Comparison of ENCODE assay signal across 7 mouse cellular contexts in genomic region chr11:75619133-75619532, GRCm38 (mm10). TPM values are rescaled to one million over a fixed set of nuclear protein-coding genes. Genes with fewer than 3 reads are reported as not detected.
DNase-seq lines count a peak whose midpoint lies in the region; ATAC-seq and TF ChIP-seq lines count a peak whose summit lies in the region.

No protein-coding gene starts in this region.

- 80% methylated on average over 5 of the region's 5 CpGs for WGBS in kidney, postnatal 0 days
- WGBS in limb, embryonic 10.5 days = 82% methylated on average over 5 of the region's 5 CpGs

- peak; percentile 58 for TF ChIP-seq CTCF in kidney, postnatal 0 days (IDR thresholded peaks at IDR 0.05; ENCODE audit: low read depth)
- TF ChIP-seq CTCF in CH12.LX (conservative IDR thresholded peaks at IDR 0.05 in 1 of 2, IDR thresholded peaks at IDR 0.05 in 1 of 2; ENCODE audit: low read depth in 2 of 2, low read length in 2 of 2) = peak; percentile 34 to 61; a peak in 3 of 4 replicates

- H3K79me2 ChIP-seq in CH12.LX (replicated peaks; ENCODE audit: control insufficient read depth, extremely low read depth, insufficient read depth, poor library complexity, severe bottlenecking) = no peaks in the 10 kb centered on the region

- H3K4me3 ChIP-seq in kidney, postnatal 0 days (replicated peaks; ENCODE audit: low read depth, low read length) = no peak overlapping the region
- no peak overlapping the region for H3K4me3 ChIP-seq in CH12.LX (replicated peaks in 1 of 3; ENCODE audit: low read depth in 2 of 3, low read length in 2 of 3, poor library complexity in 1 of 3)
- H3K4me3 ChIP-seq in limb, embryonic 10.5 days = no peak overlapping the region

- no peak for ATAC-seq in kidney, postnatal 0 days (replicated peaks; ENCODE audit: low FRiP score, low read depth)

- H3K4me2 ChIP-seq in kidney, postnatal 0 days (ENCODE audit: low read length) = no peak overlapping the region
- H3K4me2 ChIP-seq in CH12.LX (ENCODE audit: insufficient read depth, low read depth, poor library complexity, severe bottlenecking) = no peak overlapping the region

- no peak overlapping the region for H3K27ac ChIP-seq in kidney, postnatal 0 days
- no peak overlapping the region for H3K27ac ChIP-seq in CH12.LX (ENCODE audit: insufficient read depth, low read depth)
- no peak overlapping the region for H3K27ac ChIP-seq in limb, embryonic 10.5 days

- no peak for TF ChIP-seq EP300 in CH12.LX (IDR thresholded peaks at IDR 0.05; ENCODE audit: low read length)

- no peaks in the 10 kb centered on the region for H3K27me3 ChIP-seq in kidney, postnatal 0 days (ENCODE audit: insufficient read depth, low read length)
- no peaks in the 10 kb centered on the region for H3K27me3 ChIP-seq in CH12.LX (replicated peaks)
- no peaks in the 10 kb centered on the region for H3K27me3 ChIP-seq in limb, embryonic 10.5 days (ENCODE audit: low read depth, poor library complexity, severe bottlenecking)

- TF ChIP-seq RAD21 in CH12.LX (IDR thresholded peaks at IDR 0.05; ENCODE audit: low read depth, low read length) = peak; percentile 25

- no peaks in the 10 kb centered on the region; the same call in 1 of the 2 replicates for H3K4me1 ChIP-seq in kidney, postnatal 0 days (replicated peaks; ENCODE audit: insufficient read depth, low read length)
- peaks cover 6 to 32% of the 10 kb centered on the region in 2 experiments for H3K4me1 ChIP-seq in CH12.LX (ENCODE audit: control insufficient read depth in 1 of 2, insufficient read depth in 2 of 2)
- no peaks in the 10 kb centered on the region for H3K4me1 ChIP-seq in limb, embryonic 10.5 days

- dilution Hi-C loops in CH12.LX (cut with MboI; ENCODE audit: extremely low pct_ligation_motif_present, extremely low pct_unique_long_range_greater_than_20kb, low sequenced_read_pairs) = no loop called here

- H3K9me3 ChIP-seq in kidney, postnatal 0 days (replicated peaks; ENCODE audit: low read length) = no peaks in the 10 kb centered on the region
- H3K9me3 ChIP-seq in CH12.LX (replicated peaks; ENCODE audit: low read length) = no peaks in the 10 kb centered on the region
- H3K9me3 ChIP-seq in limb, embryonic 10.5 days (replicated peaks) = no peaks in the 10 kb centered on the region

- no peak for TF ChIP-seq POLR2A in CH12.LX (IDR thresholded peaks at IDR 0.05; ENCODE audit: low read depth, low read length)

- in situ Hi-C loops in CH12.LX (cut with MboI; ENCODE audit: low pct_ligation_motif_present, low pct_unique_long_range_greater_than_20kb, low sequenced_read_pairs) = no loop called here

- peaks cover 35% of the 10 kb centered on the region for H3K36me3 ChIP-seq in kidney, postnatal 0 days (ENCODE audit: insufficient read depth, low read length)
- peaks cover 36 to 69% of the 10 kb centered on the region in 2 experiments for H3K36me3 ChIP-seq in CH12.LX (replicated peaks in 1 of 2; ENCODE audit: control insufficient read depth in 1 of 2, insufficient read depth in 1 of 2, low read length in 1 of 2)
- H3K36me3 ChIP-seq in limb, embryonic 10.5 days = peaks cover 84% of the 10 kb centered on the region

- no peak overlapping the region for H3K9ac ChIP-seq in kidney, postnatal 0 days (ENCODE audit: low read depth, low read length)
- H3K9ac ChIP-seq in CH12.LX (ENCODE audit: insufficient read depth, low read depth) = no peak overlapping the region

- no peak for DNase-seq in kidney, postnatal 0 days (ENCODE audit: low spot score)
- no peak for DNase-seq in kidney, adult 18-20 months
- DNase-seq in CH12.LX (ENCODE audit: extremely low read depth) (no peak), R1 (ENCODE audit: low read depth, low spot score) (peak; percentile 71)
- peak; percentile 46 for DNase-seq in naive thymus-derived CD4-positive, alpha-beta T cell, adult 2 months (ENCODE audit: low read depth)
- DNase-seq in limb, embryonic 10.5 days (ENCODE audit: low spot score) = no peak
- no peak for DNase-seq in cerebellum, adult 11 months

TF ChIP-seq in CH12.LX, 34 proteins besides CTCF, POLR2A, EP300 and RAD21:
- TF ChIP-seq ZC3H11A (IDR thresholded peaks at IDR 0.05; ENCODE audit: low read depth, low read length) (no peak), SMC3 (IDR thresholded peaks at IDR 0.05; ENCODE audit: low read depth, low read length) (peak; percentile 54), KAT2A (IDR thresholded peaks at IDR 0.05; ENCODE audit: insufficient replicate concordance, low read length) (no peak)

RNA-seq across cellular contexts. Expression of gene Inpp5k, which starts 11.7 kb away (rescaled TPM):
- 35.9 and 38.6 TPM in 2 replicates for polyA plus RNA-seq in kidney, postnatal 0 days (2015; fragmentation: Nextera tagmentation; extraction: Ambion mirVana)
- total RNA-seq in CH12.LX (2012; rRNA removed) (25.5 and 31.2 TPM in 2 replicates), CH12.LX (2014; rRNA removed) (40.7 and 41.9 TPM in 2 replicates)
- polyA plus RNA-seq in CH12.LX (2012; ENCODE audit: insufficient read length, low read depth) = 30.5 and 35.6 TPM in 2 replicates
- polyA plus RNA-seq in limb, embryonic 10.5 days (2016; fragmentation: Nextera tagmentation; extraction: Ambion mirVana) = 14.4 and 17.6 TPM in 2 replicates

RNA-seq across cellular contexts. Expression of gene Myo1c, which starts 31.2 kb away (rescaled TPM):
- polyA plus RNA-seq in kidney, postnatal 0 days (2015; fragmentation: Nextera tagmentation; extraction: Ambion mirVana) = 55.3 and 60.8 TPM in 2 replicates
- total RNA-seq in CH12.LX (2012; rRNA removed) (41.1 and 47.3 TPM in 2 replicates), CH12.LX (2014; rRNA removed) (21.9 and 24.8 TPM in 2 replicates)
- polyA plus RNA-seq in CH12.LX (2012; ENCODE audit: insufficient read length, low read depth) = 46.6 and 52.0 TPM in 2 replicates
- polyA plus RNA-seq in limb, embryonic 10.5 days (2016; fragmentation: Nextera tagmentation; extraction: Ambion mirVana) = 19.7 and 20.2 TPM in 2 replicates

RNA-seq across cellular contexts. Expression of gene Pitpna, which starts 31.2 kb away (rescaled TPM):
- polyA plus RNA-seq in kidney, postnatal 0 days (2015; fragmentation: Nextera tagmentation; extraction: Ambion mirVana) = 68.9 and 69.8 TPM in 2 replicates
- 61.8 and 75.8 TPM in 2 replicates for total RNA-seq in CH12.LX (2012; rRNA removed)
- 80.7 and 84.6 TPM in 2 replicates for total RNA-seq in CH12.LX (2014; rRNA removed)
- polyA plus RNA-seq in CH12.LX (2012; ENCODE audit: insufficient read length, low read depth) = 243 and 290 TPM in 2 replicates
- polyA plus RNA-seq in limb, embryonic 10.5 days (2016; fragmentation: Nextera tagmentation; extraction: Ambion mirVana) = 60.9 and 68.8 TPM in 2 replicates

RNA-seq across cellular contexts. Expression of gene Crk, which starts 59.9 kb away (rescaled TPM):
- polyA plus RNA-seq in kidney, postnatal 0 days (2015; fragmentation: Nextera tagmentation; extraction: Ambion mirVana) = 106 and 112 TPM in 2 replicates
- 37.8 and 42.2 TPM in 2 replicates for total RNA-seq in CH12.LX (2012; rRNA removed)
- total RNA-seq in CH12.LX (2014; rRNA removed) = 39.9 and 44.3 TPM in 2 replicates
- polyA plus RNA-seq in CH12.LX (2012; ENCODE audit: insufficient read length, low read depth) = 44.6 and 46.1 TPM in 2 replicates
- polyA plus RNA-seq in limb, embryonic 10.5 days (2016; fragmentation: Nextera tagmentation; extraction: Ambion mirVana) = 105 and 123 TPM in 2 replicates

Comparison
In these comparisons a context has a peak if more than half of its experiments do, and no peak if none do; other contexts are left out.
1. DNase-seq: peak in R1 (single experiment) and naive thymus-derived CD4-positive, alpha-beta T cell, adult 2 months (single experiment); none in kidney, postnatal 0 days (single experiment), kidney, adult 18-20 months (single experiment), CH12.LX (single experiment), limb, embryonic 10.5 days (single experiment) and cerebellum, adult 11 months (single experiment).